Mouse (Mus musculus) C2C12 (cell line): ENCODE data around the gene Jmy. TPM values are rescaled to one million over a fixed set of nuclear protein-coding genes. Genes with fewer than 3 reads are reported as not detected.

Experiments used
- H3K27me3 ChIP-seq: one replicate; pipeline ENCODE4 v1.6.1; 2011; ENCODE audit not compliant: control insufficient read depth, insufficient read depth, insufficient read length
- H3K36me3 ChIP-seq: one replicate; pipeline ENCODE4 v1.6.1; 2011; ENCODE audit not compliant: control insufficient read depth, insufficient read depth
- H3K4me3 ChIP-seq: one replicate; pipeline ENCODE4 v1.5.1; 2011; ENCODE audit warnings: mild to moderate bottlenecking, control low read depth; ENCODE audit not compliant: poor library complexity, insufficient read depth, severe bottlenecking
- H3K79me2 ChIP-seq: one replicate; pipeline ENCODE4 v1.6.1; 2011; ENCODE audit not compliant: control insufficient read depth, insufficient read depth
- H3K79me3 ChIP-seq: one replicate; pipeline ENCODE4 v1.6.1; 2011; ENCODE audit warnings: low read depth, control low read depth
- H3ac ChIP-seq: one replicate; pipeline ENCODE3; 2011; ENCODE audit warnings: low read depth; ENCODE audit not compliant: control insufficient read depth, insufficient read length
- CEBPB ChIP-seq: IDR thresholded peaks from one replicate; pipeline ENCODE4 v1.6.1; 2011; ENCODE audit warnings: low read depth, mild to moderate bottlenecking, control low read depth, moderate library complexity
- CTCF ChIP-seq: IDR thresholded peaks from one replicate; pipeline ENCODE4 v1.5.1; 2011; ENCODE audit not compliant: control insufficient read depth, insufficient read depth, insufficient read length
- FOSL1 ChIP-seq: IDR thresholded peaks from one replicate; pipeline ENCODE4 v1.8.0; 2011; ENCODE audit warnings: mild to moderate bottlenecking, low read length; ENCODE audit not compliant: poor library complexity, insufficient read depth, severe bottlenecking
- MAX ChIP-seq: IDR thresholded peaks from one replicate; pipeline ENCODE4 v1.6.1; 2011; ENCODE audit warnings: mild to moderate bottlenecking, control low read depth
- MYOD1 ChIP-seq: IDR thresholded peaks from one replicate; pipeline ENCODE4 v1.6.1; 2011; ENCODE audit warnings: low read depth; ENCODE audit not compliant: control insufficient read depth, insufficient read length
- MYOG ChIP-seq: IDR thresholded peaks from one replicate; pipeline ENCODE4 v1.6.1; 2011; ENCODE audit not compliant: control insufficient read depth, insufficient read length; ENCODE audit errors: extremely low read depth
- USF1 ChIP-seq: IDR thresholded peaks from one replicate; pipeline ENCODE4 v1.6.1; 2011; ENCODE audit warnings: low read depth, mild to moderate bottlenecking, control low read depth, moderate library complexity
- long read RNA-seq, 2 experiments: library from polyadenylated mRNA; unstranded; transcript quantifications; one replicate each; pipeline ENCODE4 v2.0.0; 2019 to 2020
- polyA plus RNA-seq: library from polyadenylated mRNA; unstranded; fragments of >200 nt; fragmentation: generic; extraction: Trizol; gene quantifications from one replicate; pipeline ENCODE4 v1.2.1, GENCODE M21; 2012; ENCODE audit warnings: missing spikeins

Gene Jmy
- polyA plus RNA-seq, result 3.2 TPM
- long read RNA-seq, experiment 1, partial matches to known transcripts, result 1 of 6 reads
- long read RNA-seq, experiment 1, other reads (novel, unspliced or antisense), result 5 of 6 reads
- long read RNA-seq, experiment 2, partial matches to known transcripts, result 4 of 4 reads
- long read RNA-seq, experiment 2, other reads (novel, unspliced or antisense), result 0 of 4 reads

- TF ChIP-seq MAX (peak; percentile 98), USF1 (peak; percentile 17), CEBPB (no peak), MYOD1 (no peak)
- peaks cover 5% of the 10 kb centered on the region for H3K79me3 ChIP-seq
- H3K4me3 ChIP-seq, result peak within 1 kb of the TSS; percentile 69
- H3ac ChIP-seq, result peak within 1 kb of the TSS; percentile 88
- H3K36me3 ChIP-seq, result no peaks in the 10 kb centered on the region
- no peaks in the 10 kb centered on the region for H3K27me3 ChIP-seq
- H3K79me2 ChIP-seq, result peaks cover 47% of the 10 kb centered on the region
Observed at GRCm38 (mm10) chr13:93499167-93499972, at the start of gene Jmy. Jmy (minus strand) TSS chr13:93499808.

- H3ac ChIP-seq, result no peak overlapping the region
- no peak overlapping the region for H3K4me3 ChIP-seq
- no peak for TF ChIP-seq MYOD1
- H3K79me2 ChIP-seq, result no peaks in the 10 kb centered on the region
- H3K27me3 ChIP-seq, result no peaks in the 10 kb centered on the region
- H3K79me3 ChIP-seq, result no peaks in the 10 kb centered on the region
- H3K36me3 ChIP-seq, result no peaks in the 10 kb centered on the region
Observed at GRCm38 (mm10) chr13:93547641-93548040, 48.0 kb upstream of the Jmy start.

- TF ChIP-seq CEBPB (no peak), MAX (no peak), USF1 (no peak), MYOD1 (no peak), CTCF (no peak), MYOG (no peak), FOSL1 (no peak)
- Histone ChIP-seq H3K4me3 (no peak overlapping the region), H3ac (no peak overlapping the region), H3K79me3 (no peaks in the 10 kb centered on the region), H3K36me3 (no peaks in the 10 kb centered on the region), H3K27me3 (no peaks in the 10 kb centered on the region), H3K79me2 (no peaks in the 10 kb centered on the region)
Observed at GRCm38 (mm10) chr13:93546011-93546410, 46.4 kb upstream of the Jmy start.

GRCm38 (mm10) chr13:93544274-93544673 is 44.7 kb upstream of the Jmy start:
- Histone ChIP-seq H3K27me3 (no peaks in the 10 kb centered on the region), H3K79me3 (no peaks in the 10 kb centered on the region), H3K36me3 (no peaks in the 10 kb centered on the region), H3K79me2 (no peaks in the 10 kb centered on the region), H3ac (no peak overlapping the region), H3K4me3 (no peak overlapping the region)
- TF ChIP-seq MAX (no peak), FOSL1 (no peak), MYOG (no peak), CTCF (no peak), MYOD1 (no peak)

GRCm38 (mm10) chr13:93539311-93539710 is 39.7 kb upstream of the Jmy start:
- no peaks in the 10 kb centered on the region for H3K27me3 ChIP-seq
- no peaks in the 10 kb centered on the region for H3K79me3 ChIP-seq
- no peaks in the 10 kb centered on the region for H3K36me3 ChIP-seq
- no peak overlapping the region for H3ac ChIP-seq
- no peak for TF ChIP-seq CTCF
- TF ChIP-seq CEBPB, result no peak
- no peaks in the 10 kb centered on the region for H3K79me2 ChIP-seq
- H3K4me3 ChIP-seq, result no peak overlapping the region

GRCm38 (mm10) chr13:93518753-93519319 is 19.2 kb upstream of the Jmy start:
- Histone ChIP-seq H3K79me2 (no peaks in the 10 kb centered on the region), H3K27me3 (no peaks in the 10 kb centered on the region), H3K4me3 (no peak overlapping the region), H3K79me3 (no peaks in the 10 kb centered on the region), H3ac (no peak overlapping the region), H3K36me3 (no peaks in the 10 kb centered on the region)
- TF ChIP-seq CTCF, result no peak
- no peak for TF ChIP-seq FOSL1
- TF ChIP-seq CEBPB, result no peak
- no peak for TF ChIP-seq MYOD1
- TF ChIP-seq MYOG, result no peak
- no peak for TF ChIP-seq USF1
- no peak for TF ChIP-seq MAX
